Mouse (Mus musculus) kidney, postnatal 36 days (tissue): ENCODE data around the gene Hyal3.

Source experiments
- DNase-seq, 2 experiments: peaks; one replicate each; pipeline ENCODE4 v3.0.0; 2021 to 2022; ENCODE audit warnings: mixed read lengths in 2 of 2

Hyal3 gene

DNA sequence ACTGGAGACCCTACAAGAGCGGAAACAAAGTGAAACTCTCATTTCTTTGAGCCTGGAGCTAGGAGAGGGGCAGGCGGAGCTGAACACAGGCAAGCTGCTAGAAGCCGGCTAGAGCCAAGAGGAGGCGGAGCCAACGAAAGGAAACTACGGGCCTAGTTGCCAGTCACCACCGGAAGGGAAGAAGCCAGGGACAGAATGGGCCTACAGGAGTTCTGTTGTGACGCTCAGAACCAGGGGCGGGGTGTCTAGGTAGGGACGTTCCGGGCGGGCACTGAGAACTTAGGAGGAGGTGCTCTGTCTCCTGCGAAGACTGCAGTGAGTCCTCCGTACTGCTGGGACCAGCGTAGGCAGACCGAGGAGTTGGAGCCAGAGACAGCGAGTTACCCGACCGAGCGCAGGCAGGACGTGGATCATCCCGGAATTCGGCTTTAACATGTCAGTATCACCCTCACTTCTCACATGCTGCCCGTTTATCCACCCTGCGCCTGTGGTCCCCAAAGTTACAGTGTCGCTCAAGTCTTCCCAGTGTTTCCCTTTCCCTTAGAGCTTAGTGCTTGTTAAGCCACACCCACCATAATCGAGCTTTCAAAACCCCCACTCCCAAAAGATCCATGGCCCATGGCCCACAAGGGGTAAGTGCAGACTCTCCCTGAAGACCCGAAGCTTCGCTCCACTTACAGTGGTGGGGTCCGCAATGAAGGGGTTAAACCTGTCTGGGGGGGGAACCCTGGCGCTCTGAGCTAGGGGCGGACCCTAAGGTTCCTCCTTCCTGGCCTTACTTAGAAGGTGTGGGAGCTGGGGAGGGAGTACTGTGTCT is at the start of gene Hyal3:
Gene Hyal3, plus strand, starts transcription at position 318 of the 817 bp plus-strand sequence.
- DNase-seq: peak; percentile 95 to 97

DNA sequence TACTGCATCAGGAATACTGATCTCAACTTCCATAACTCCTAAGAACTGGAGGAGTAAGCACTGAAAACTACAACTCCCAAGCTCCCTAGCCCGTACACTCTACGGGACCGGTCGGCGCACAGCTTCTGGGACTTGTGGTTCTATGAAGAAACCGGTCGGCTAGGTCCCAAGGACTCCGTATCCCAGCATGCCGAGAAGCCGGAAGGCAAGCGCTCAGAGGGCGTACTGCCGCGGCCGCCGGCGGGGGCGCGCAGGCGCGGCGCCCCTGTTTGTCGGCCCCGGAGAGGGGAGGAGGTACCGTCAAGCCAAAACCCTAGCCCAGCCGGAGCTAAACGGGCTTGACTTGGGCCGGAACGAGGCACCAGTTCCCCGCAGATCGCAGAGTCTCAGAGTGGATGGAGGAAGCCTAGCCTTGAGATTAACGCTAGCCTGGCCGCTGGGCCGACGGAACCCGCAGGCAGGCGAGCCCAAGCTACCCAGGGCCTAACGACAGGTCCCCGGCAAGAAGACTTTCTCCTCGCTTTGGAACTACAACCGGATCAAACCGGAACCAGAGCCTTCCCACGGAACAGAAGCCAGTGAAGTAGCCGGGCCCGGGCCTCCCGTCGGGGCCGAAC is 46.7 kb upstream of the Hyal3 start, which contains the start of gene Tmem115:
Gene Tmem115, plus strand, starts transcription at position 155 of the 617 bp plus-strand sequence.
- DNase-seq: peak; percentile 92 to 98

DNA sequence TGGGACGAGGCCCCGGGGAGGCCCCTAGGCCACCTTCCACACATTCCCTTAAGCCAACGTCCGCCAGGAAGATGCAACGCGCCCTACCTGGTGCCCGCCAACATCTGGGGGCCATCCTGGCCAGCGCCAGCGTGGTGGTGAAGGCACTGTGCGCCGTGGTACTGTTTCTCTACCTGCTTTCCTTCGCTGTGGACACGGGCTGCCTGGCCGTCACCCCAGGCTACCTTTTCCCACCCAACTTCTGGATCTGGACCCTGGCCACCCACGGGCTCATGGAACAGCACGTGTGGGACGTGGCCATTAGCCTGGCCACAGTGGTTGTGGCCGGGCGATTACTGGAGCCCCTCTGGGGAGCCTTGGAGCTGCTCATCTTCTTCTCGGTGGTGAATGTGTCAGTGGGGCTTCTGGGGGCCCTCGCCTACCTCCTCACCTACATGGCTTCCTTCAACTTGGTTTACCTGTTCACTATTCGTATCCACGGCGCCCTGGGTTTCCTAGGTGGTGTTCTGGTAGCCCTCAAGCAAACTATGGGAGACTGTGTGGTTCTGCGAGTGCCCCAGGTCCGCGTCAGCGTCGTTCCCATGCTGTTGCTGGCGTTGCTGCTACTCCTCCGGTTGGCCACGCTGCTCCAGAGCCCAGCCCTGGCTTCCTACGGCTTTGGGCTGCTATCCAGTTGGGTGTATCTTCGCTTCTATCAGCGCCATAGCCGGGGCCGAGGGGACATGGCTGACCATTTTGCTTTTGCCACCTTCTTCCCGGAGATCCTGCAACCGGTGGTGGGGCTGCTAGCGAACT is 46.0 kb upstream of the Hyal3 start:
- DNase-seq: peak in 1 of 2 experiments; percentile 49

- DNase-seq: no peak
These were observed 42.4 kb upstream of the Hyal3 start for GRCm38 (mm10) chr9:107538231-107538630.

DNA sequence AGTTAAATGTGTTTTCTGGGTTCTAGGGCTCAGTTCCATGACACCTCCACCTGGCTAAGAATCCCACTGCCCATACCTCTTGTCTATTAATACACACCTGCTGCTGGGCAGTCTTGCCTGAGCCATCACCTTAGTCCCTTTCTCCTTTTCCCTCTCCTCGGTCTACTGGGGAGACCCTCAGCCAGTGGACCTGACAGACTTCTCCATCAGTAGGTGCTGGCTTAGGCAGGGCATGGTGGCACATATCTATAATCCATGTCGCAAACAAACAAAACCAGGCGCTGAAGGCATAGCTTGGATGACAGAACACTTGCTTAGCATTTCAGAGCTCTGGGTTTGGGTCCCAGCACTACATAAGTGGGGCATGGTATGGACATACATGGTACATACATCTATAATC is 41.9 kb upstream of the Hyal3 start:
- no peak for DNase-seq

GRCm38 (mm10) chr9:107539940-107540339 is 40.7 kb upstream of the Hyal3 start:
- no peak for DNase-seq

- DNase-seq: no peak
These were observed 40.2 kb upstream of the Hyal3 start for GRCm38 (mm10) chr9:107540420-107540819.

DNA sequence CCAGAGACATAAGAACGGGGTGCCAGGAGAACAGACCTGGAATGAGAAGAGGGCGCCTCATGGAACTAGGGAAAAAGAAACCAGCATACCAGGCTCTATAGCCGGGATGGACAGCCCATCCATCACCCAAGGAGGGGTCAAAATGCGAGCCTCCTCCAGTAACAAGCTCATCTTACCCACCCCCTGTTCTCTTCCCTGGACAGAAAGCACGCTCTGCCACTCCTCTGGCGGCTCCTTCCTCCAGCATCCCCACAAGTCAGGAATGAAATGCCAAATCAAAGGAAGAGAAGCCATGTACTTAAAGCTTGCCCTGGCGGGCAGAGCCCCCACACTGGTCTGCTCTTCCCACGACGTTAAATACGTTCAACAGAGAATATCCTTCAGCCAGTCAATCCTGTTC is 39.6 kb upstream of the Hyal3 start:
- no peak for DNase-seq

DNA sequence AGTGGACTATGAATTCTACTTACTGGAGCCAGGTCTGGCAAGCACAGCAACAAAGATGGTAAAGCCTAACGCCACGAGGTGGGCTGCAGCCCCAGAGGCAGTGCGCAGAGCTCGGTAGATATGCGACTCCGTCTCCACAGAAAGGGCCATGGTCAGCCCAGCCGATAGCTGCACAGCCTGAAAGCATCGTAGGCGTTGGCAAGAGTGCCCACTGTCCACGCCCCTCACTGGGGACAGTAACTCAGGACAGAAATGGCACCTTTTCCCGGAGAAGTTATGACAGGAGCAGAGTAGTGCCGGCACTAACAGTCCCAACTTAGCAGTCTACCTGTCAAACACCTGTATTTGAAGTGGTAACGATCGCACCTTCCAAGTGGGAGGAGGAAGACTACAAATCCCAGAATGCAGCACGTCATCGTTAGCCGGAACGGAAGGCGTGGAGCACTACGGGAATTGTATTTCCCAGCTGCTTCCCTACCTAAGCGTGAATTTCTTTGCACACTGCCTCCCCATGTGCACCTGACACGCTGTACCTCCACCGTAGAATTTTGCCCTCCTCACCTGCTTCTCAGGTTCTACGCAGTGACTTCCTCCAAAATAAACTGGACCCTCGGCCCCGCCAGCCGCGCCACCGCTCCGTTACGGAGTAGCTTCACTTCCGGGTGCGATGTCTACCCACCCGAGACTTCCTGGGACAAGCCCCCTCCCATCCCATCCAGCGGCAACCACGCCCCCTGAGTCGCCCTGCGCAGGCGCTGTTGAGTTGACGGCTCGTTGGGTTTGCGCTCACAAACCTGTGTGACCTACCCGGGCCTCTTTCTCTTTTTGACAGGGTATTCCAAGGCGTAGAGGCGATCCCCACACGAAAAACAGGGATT is 38.9 kb upstream of the Hyal3 start, which contains the start of the genes Cyb561d2 and Nprl2:
Gene Cyb561d2, minus strand, starts transcription at position 720 of the 878 bp plus-strand sequence.
Gene Nprl2, plus strand, starts transcription at position 753 of the 878 bp plus-strand sequence.
- DNase-seq: peak; percentile 95 to 96

DNA sequence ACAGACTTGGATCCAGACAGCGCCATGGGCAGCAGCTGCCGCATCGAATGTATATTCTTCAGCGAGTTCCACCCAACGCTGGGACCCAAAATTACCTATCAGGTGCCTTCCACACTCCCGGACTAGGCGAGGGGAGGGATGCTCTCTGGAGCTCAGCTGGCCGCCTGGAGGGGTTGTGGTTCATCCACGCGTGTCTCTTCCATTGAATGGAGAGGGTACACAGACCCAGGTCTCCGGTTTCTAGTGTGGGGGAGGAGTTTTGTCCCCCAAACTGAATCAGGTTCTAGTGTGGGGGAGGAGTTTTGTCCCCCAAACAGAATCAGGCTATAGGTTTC is 38.3 kb upstream of the Hyal3 start:
- no peak for DNase-seq

- no peak for DNase-seq
These were observed 37.9 kb upstream of the Hyal3 start for GRCm38 (mm10) chr9:107542721-107543120.

DNA sequence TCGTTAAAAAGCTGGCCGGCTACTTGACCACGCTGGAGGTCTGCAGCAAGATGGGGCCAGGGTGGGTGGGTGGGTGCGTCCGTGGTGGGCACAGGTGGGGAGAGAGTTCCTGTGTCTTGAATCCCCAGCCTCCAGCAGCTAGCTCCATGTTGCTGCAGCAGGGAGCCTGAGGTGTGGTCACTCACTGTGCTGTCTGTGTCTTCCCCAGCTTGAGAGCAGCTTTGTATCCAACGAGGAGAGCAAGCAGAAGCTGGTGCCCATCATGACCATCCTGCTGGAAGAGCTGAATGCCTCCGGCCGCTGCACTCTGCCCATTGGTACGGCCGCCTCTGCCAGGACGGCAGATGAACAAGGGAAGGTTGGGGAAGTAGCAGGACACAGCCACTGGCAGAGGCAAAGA is 37.3 kb upstream of the Hyal3 start:
- no peak for DNase-seq

GRCm38 (mm10) chr9:107544196-107544700 is 36.4 kb upstream of the Hyal3 start:
- no peak for DNase-seq

- DNase-seq: no peak
These were observed 35.9 kb upstream of the Hyal3 start for GRCm38 (mm10) chr9:107544729-107545128.

DNA sequence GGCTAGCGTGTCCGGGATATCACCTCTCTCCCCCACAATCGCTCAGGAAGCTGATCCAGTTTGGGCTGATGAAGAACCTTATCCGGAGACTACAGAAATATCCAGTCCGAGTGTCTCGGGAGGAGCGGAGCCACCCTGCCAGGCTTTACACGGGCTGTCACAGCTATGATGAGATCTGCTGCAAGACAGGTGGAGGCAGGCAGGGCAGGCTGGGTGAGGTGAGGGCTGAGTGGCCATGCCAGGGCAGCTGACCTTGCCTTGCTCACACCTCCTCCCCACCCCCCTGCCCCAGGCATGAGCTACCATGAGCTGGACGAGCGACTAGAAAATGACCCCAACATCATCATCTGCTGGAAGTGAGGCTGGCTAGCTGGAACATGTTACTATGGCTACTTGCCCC is 35.4 kb upstream of the Hyal3 start:
- DNase-seq: no peak

DNA sequence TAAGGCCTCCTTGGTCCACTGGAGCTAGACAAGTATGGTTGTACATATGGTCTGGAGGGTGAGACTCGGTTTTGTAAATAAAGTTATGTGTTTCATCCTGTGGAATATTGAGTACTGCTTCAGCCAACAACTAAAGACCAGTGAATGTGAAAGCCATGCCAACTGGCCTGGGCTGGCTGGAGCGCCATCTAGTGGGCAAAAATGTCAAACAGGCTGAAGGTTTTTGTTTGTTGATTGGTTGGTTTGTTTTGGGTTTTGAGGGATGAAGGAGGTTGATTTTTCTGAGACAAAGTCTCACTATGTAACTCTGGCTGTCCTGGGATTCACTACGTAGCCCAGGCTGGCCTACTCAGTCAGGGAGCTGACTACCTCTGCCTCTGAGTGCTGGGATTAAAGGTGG is 35.0 kb upstream of the Hyal3 start:
- DNase-seq: peak; percentile 72 to 91

DNA sequence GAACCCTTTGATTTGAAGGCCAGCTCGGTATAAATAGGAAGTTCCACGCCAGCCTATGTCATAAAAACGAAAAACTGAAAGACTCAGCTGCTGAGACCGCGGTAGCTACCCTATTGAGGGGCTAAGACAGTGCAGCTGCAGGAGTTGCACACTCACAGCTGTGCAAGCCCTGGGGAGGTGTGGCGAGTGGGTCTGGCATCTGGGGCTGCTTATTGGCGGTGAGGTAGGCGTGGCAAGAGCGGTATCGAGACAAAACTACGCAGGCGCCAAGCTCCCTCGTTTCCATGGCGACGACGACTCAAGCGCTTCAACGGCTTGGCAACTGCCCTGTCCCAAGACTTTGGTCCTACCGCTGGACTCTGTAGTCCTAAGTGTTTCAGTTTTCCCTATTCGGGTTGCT is 33.6 kb upstream of the Hyal3 start, which contains the start of gene Zmynd10:
Gene Zmynd10, plus strand, starts transcription at position 273 of the 400 bp plus-strand sequence.
- DNase-seq: peak; percentile 97

DNA sequence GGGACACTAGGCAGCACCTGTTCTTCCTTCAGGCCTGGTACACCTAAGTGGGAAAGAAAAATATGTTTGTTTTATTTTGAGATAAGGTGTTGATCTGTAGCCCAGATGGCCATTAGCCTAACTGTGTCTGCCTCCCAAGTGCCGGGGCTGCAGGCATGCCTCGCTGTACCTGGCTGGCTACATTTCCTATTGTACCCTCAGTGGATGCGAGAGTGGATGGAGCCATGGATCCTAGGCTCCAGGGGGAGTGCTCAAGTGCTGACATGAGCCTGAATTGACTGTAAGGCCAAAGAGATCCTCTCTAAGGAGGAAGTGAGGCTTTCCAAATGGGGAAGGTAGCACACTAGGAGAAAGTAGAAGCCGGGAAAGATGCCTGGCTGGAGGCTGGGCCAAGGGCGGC is 32.7 kb upstream of the Hyal3 start:
- DNase-seq: no peak

GRCm38 (mm10) chr9:107548820-107549219 is 31.8 kb upstream of the Hyal3 start:
- no peak for DNase-seq

DNA sequence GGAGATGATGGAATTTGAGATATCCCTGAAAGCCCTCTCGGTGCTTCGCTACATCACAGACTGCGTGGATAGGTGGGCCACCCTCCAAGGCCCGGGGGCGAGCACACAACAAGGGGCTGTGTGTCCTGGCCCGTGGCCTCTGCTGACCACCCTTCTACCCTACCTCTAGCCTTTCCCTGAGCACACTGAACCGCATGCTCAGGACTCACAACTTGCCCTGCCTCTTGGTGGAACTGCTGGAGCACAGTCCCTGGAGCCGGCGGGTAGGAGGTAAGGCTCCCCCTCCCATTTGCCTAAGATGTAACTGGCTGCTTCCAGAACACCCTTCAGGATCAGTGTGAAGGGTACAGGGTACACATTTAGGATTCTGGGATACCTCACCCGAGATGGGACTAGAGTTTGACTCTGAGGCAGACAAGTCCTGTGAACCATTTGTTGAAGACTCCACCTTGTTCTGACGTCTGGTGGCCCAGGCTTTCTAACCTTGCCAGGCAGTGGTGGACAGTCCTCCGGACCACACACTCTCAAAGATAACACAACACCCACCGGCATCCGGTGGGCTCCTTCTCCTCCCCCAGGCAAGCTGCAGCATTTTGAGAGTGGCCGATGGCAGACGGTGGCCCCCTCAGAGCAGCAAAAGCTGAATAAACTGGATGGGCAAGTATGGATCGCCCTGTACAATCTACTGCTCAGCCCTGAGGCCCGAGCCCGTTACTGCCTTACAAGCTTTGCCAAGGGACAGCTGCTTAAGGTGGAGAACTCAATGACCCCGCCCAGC is 31.1 kb upstream of the Hyal3 start:
- no peak for DNase-seq

- DNase-seq: peak; percentile 86 to 92
These were observed 30.0 kb upstream of the Hyal3 start for GRCm38 (mm10) chr9:107550491-107551116.
